Mouse (Mus musculus) gonadal fat pad, adult 2 months (tissue): ENCODE data around the gene Polr2f. TPM values are rescaled to one million over a fixed set of nuclear protein-coding genes. Genes with fewer than 3 reads are reported as not detected.

ENCODE experiments used
- DNase-seq: peaks from one replicate; pipeline ENCODE4 v3.0.0-alpha.2; 2012; ENCODE audit warnings: low read depth
- polyA plus RNA-seq: library from polyadenylated mRNA; depleted of rRNA; stranded (reverse); fragments of >200 nt; gene quantifications from 2 replicates; pipeline ENCODE4 v1.2.3, GENCODE M21; 2012; rRNA removed

The Polr2f gene
- polyA plus RNA-seq, 1 experiment = 41.4 TPM

DNA sequence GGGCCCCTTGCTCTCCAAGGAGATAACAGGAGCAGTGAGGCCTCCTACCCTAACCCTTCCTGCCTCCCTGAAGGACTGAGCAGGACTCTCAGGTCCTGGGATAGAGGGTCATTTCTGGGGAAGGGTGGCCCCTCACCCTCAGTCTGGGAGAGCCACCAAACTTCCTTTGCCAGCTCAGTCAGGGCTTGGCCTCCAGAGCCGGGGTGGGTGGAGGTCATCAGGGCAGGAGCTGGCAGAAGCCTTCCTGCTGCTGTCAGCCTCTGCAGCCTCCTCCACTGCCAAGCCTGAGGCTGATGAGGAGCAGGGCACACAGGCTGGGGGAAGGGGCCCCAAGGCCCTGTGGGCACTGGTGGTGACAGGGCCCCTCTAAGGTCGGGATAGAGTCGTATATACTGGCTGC is 14.8 kb downstream of the Polr2f start:
- DNase-seq = no peak

DNA sequence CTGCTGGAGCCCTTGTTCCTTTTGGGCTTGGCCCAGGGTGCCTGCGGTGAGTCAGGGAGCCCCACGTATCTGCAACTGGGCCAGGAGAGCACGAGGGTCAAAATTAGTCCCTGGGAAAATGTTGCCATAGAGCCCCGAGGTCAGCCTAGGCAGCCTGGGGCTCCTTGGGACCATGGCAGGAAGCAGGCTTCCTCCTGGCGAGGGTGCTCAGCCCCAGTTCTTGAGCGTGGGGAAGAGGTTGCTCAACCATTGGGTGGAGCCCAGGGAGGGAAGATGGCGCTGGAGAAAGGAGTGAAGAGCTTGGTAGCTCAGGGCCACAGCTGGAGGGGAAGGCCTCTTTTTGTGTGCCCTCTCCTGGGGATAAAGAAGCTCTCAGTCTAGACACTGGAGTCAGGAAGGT is 21.5 kb downstream of the Polr2f start:
- no peak for DNase-seq

DNA sequence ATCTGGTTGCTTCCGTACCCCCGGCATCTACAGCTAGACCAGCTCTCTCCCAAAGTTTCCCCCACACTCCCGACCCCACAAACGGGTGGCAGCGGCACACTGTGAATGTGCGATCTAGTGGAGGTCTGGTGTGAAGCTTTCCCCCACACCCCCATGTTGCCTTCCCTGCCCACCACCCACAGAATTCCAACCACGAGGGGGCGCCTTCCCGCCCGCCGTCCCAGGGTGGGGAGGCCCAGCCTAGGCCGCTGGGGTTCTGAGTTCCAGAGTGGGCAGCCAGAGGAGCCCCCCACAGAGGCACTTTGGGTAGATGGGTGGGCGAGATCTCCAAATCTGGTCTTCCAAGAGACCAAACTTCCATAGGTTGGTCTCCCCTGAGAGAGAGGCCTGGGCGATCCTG is 22.0 kb downstream of the Polr2f start:
- DNase-seq = no peak

DNA sequence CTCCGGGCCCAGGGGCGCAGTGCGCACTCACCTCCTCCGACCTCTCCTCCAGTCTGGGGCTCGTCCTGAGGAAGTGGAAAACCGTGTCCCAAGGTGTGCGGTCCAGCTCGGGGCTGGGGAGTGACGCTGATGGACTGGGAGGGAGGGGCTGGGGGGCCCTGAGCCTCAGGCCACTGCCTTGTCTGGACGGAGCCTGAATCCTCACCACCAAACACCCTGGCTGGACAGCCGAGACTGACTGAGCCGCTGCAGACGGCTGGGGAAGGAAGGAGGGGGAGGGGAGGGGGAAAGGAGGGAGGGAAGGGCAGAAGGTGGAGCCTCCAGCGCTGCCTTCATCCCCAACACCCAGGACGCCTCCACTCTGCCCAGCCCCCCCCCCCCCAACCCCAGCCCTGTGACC is 23.4 kb downstream of the Polr2f start:
- DNase-seq = no peak

DNA sequence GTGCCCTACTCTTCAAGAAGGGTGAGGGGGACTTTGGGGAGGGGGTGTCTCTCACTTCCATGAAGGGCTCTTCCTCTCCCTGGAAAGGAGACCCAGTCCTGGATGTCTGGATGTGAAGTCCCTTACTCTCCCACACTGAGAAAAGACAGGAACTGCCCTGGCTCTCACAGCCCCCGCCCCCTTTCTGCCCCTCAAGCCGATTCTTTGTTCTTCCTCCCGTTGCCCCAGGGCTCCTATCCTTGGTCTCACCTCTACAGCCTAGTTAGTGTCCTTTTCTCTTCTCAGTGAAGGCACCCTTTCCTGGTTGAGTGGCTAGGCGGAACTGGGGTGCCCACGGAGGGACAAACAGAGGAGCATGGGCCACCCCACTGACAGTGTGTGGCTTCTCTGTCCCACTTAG is 24.3 kb downstream of the Polr2f start, which contains the start of gene Sox10:
Sox10 (minus strand) TSS at position 101 of the 400 bp plus-strand sequence.
- no peak for DNase-seq

DNA sequence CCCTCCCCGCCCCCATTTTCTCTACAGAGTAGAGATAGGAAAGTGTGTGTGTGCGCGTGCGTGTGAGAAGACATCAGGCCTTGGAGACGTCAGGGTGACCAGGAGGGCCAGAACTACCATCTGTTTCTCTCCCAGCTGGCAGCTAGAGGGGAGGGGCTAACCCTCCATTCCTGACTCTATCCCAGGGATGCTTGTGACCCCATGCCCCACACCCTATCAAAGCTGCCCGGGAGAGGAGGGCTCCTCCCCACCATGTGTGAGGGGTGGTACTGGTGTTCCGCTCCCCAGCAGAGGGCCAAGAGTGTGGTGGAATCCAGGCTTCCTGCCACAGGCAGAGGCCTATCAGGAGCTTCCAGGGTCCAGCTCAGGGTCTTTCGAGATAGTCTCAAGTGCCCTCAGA is 25.9 kb downstream of the Polr2f start:
- no peak for DNase-seq

DNA sequence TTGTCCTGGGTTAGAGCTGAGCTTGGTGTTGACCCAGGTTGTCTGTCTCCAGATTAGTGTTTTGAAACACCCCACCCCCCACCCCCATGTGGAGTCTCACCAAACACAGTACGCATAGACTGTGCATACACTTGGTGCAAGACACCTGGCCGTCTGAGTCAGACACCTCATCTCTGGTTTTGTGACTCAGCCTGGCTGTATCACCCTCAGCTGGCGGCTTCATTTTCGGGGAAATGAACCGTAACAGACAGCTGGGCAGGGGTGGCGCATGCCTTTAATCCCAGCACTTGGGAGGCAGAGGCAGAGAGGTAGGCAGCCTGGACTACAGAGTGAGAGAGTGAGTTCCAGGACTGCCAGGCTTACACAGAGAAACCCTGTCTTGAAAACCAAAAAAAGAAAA is 36.1 kb downstream of the Polr2f start:
- no peak for DNase-seq

DNA sequence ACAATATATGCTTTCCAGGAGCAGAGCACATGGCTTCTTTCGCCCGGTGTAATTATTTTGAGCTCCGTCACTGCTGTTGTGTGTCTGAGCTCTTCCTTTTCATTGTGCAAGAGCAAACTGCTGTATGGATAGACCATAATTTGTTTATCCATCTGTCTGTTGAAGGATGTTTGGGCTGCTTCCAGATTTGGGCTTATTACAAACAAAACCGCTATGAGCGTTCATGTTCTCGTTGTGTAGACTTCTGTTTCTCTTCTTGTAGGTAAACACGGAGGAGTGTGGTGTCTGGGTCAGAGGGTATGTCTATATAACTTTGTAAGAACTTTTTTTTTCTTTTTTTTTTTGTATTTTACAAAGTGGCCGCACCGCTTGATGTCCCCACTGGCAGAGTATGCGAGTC is 44.4 kb downstream of the Polr2f start:
- no peak for DNase-seq

DNA sequence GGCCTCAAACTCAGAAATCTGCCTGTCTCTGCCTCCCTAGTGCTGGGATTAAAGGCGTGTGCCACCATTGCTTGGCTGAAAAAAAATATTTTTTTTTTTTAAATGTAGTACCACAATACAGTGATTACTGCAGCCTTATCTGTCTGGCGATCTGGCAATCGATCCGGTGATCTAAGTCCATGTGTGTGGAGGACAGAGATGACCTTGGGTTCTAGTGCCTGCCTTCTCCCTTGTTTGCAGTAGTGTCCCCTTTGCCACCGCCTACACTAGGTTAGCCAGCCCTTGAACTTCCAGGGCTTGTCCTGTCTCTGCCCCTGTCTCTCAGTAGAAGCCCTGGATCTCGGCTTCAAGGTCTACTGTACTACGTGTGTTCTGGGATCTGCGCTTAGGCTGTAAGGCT is 47.0 kb downstream of the Polr2f start:
- no peak for DNase-seq

DNA sequence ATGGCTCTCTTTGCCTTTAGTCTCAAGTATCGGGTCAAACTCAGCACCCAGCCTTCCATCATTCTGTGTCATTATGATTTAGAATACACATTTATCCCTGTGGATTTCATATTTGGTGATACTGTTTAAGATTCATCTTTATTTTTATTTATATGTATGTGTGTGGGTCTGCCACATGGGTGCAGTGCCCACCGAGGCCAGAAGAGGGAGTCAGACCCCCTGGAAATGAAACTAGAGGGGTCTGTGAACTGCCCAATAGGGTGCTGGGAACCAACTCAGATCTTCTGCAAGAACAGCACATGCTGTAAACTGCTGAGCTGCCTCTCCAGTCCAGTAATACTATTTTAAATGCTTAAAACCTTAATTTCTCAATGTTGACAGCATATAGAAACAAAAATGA is 50.6 kb downstream of the Polr2f start:
- no peak for DNase-seq

DNA sequence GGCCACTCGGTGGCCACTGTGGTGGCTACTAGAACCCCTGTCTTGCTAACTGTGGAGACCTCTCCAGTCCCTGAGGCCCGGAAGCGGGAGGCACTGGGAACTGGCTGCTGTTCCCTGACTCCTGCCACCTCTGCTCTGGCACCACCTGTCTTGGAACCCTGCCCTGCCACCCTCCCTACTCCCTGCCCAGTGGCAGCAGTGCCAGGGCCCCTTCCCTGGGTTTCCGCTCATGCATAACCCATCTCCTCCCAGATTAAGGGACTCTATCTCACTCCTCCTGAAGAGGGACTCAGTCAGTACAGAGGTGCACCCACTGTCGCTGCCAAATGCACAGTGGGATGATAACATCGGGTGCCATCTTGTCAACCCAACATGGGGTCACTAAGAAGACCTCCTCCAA is 51.6 kb downstream of the Polr2f start:
- no peak for DNase-seq

DNA sequence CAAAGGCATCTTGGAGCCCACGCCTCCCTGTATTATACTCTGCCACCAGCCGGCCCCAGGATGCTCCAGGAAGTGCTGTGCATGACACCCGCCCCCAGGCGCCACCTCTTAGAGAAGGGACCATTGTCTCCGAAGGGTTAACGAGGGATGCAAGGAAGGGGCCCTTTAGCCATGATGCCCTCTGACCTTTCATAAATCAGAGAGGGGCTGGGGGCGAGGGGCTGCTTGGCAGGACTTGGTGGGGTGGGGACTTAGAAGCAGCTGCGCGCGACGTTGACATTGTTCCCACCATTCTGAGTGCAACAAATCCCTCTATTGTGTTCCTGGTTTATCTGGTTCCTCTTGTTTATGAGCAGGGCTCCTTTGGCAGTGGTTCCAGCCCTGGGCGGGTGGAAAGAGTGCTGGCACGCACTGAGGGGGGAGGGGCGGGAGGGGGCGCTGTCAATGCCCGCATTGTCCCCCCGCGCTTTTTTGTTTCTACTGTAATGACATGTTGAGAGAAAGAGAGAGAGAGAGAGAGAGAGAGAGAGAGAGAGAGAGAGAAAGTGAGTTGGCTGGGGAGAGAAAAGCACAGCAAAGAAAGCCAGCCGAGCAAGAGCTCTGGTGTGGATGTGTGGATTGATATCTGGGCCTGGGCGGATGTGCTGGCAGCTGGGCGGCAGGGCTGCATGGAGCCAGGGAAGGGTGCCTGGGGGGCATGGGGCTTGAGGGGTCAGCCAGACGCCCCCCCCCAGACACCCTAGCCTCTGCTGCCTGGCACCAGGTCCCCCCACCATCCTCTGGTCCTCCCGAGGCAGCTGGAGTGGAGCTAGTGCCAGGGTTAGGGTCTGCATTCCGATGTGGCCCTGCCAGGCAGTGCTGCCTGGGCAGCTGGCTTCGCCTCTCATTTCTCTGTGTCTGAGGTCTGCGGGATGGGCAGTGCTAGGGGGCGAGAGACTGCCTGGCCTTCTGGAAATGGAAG is 52.4 kb downstream of the Polr2f start:
- no peak for DNase-seq

DNA sequence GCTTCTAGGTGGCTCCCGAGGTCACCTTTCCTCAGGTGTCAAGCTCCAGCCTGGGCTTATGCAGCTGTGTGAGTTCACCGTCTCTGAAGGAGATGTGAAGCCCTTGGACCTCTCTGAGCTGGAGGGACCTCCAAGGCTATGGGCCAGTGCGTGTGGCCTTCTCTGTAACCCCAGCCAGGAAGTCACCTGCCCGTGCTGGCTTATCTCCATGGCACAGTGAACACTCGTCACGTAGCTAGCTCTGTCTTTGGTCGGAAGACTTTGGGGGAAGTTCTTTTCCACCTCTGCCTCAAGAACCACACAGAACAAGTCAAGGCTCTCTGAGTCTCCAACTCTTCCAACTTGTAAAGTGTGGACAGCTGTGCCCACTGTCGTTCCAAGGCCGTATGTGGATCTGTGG is 53.2 kb downstream of the Polr2f start:
- no peak for DNase-seq

DNA sequence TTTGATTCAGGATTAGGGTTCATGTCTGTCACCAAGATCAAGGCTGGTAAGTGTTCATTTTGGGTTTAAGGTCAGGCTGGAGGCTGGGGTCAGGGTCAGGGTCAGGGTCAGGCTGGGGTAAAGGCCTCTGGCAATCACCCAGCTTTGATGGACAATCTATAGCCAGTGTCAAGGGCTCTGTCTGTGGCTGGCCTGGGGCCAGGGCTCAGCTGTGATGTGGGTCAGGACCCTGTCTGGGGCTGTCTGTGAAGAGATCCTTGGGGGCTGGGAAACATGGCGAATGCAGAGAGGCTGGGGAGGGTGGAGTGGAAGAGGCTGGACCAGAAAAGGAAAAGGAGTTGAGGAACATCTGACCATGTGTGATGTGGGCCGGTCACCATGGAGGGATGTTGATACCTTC is 54.1 kb downstream of the Polr2f start:
- no peak for DNase-seq

DNA sequence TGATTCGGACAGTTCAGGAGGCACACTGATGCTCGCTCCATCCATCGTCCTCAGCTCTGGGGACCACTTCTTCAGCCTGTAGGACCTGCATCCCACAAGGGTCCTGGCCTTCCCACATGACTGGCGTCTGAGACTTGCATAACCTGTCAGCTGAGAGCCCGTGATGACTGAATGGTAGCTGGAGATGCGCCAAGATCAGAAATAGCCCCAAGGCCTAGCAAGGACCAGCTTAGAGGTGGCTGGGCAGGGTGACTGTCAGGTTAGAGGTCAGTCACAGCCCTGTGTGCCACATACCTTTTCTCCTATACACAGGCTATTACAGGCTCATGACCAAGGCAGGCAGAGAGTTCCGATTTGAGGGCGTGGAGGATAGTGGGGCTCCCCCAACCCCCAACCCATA is 54.7 kb downstream of the Polr2f start:
- DNase-seq = no peak

DNA sequence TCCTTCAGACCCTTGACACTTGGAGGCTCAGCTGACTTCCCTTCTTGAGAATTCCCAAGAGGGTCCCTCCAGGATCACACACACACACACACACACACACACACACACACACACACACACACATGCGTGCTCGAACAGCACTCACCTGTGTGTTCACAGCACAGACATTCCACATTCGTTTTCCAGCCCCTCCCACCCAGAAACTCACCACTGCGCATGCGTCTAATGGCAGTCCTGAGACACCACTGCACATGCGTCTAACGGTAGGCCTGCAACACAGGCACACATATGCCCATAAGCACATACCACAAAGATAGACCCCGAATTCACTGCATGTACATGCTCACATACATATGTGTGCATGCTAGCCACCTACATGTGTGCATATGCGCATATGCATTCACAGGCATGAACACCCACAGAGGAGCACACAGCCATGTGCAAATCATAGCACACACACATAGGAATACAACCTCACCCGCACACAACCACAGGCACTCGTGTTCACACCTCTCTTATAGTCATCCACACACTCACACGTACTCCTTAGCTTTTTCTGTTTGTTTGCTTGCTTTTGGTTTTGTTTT is 58.7 kb downstream of the Polr2f start:
- no peak for DNase-seq

Other genes with a start within 250 kb of the Polr2f start
- not detected in 2 replicates for gene Gm49510, start 241.3 kb upstream of the Polr2f start, polyA plus RNA-seq
- gene Sh3bp1, start 241.2 kb upstream of the Polr2f start, polyA plus RNA-seq = 23.4 and 24.5 TPM in 2 replicates
- 6.2 and 8.8 TPM in 2 replicates for gene Pdxp, start 227.1 kb upstream of the Polr2f start, polyA plus RNA-seq
- 1,886 and 3,971 TPM in 2 replicates for gene Lgals1, start 214.3 kb upstream of the Polr2f start, polyA plus RNA-seq
- gene Nol12, start 206.1 kb upstream of the Polr2f start, polyA plus RNA-seq = 28.1 and 30.2 TPM in 2 replicates
- gene Triobp, start 193.3 kb upstream of the Polr2f start, polyA plus RNA-seq = 57.0 and 69.1 TPM in 2 replicates
- 71.6 and 91.7 TPM in 2 replicates for gene H1f0, start 112.6 kb upstream of the Polr2f start, polyA plus RNA-seq
- 1.7 and 2.9 TPM in 2 replicates for gene Galr3, start 99.1 kb upstream of the Polr2f start, polyA plus RNA-seq
- gene Ankrd54, start 78.1 kb upstream of the Polr2f start, polyA plus RNA-seq = 58.2 and 59.8 TPM in 2 replicates
- gene Eif3l, start 65.8 kb upstream of the Polr2f start, polyA plus RNA-seq = 176 and 195 TPM in 2 replicates
- gene Micall1, start 32.1 kb upstream of the Polr2f start, polyA plus RNA-seq = 25.2 and 28.3 TPM in 2 replicates
- gene 1700088E04Rik, start 244 bp downstream of the Polr2f start, polyA plus RNA-seq = 15.7 and 15.8 TPM in 2 replicates
- gene Sox10, start 24.2 kb downstream of the Polr2f start, polyA plus RNA-seq = 0.85 and 1.5 TPM in 2 replicates
- gene Pick1, start 88.2 kb downstream of the Polr2f start, polyA plus RNA-seq = 33.0 and 33.9 TPM in 2 replicates
- 0.11 and 0.46 TPM in 2 replicates for gene Gm49486, start 88.4 kb downstream of the Polr2f start, polyA plus RNA-seq
- 0.06 and 0.26 TPM in 2 replicates for gene Slc16a8, start 113.8 kb downstream of the Polr2f start, polyA plus RNA-seq
- 1.3 and 1.9 TPM in 2 replicates for gene Baiap2l2, start 144.5 kb downstream of the Polr2f start, polyA plus RNA-seq
- gene Pla2g6, start 187.4 kb downstream of the Polr2f start, polyA plus RNA-seq = 40.8 and 44.8 TPM in 2 replicates
- gene Maff, start 205.6 kb downstream of the Polr2f start, polyA plus RNA-seq = 3.1 and 3.7 TPM in 2 replicates